Mouse (Mus musculus): Measurements from ENCODE around the gene Nelfcd. TPM values are rescaled to one million over a fixed set of nuclear protein-coding genes. Genes with fewer than 3 reads are reported as not detected.

Nelfcd gene
- polyA plus RNA-seq, 1 experiment from 2014 or later: 94.3 TPM

GRCm38 (mm10) chr2:174415001-174415730, 438 bp upstream of the Nelfcd start:
- Histone ChIP-seq H3K4me2 (peak overlapping the region; percentile 86), H3K36me3 (peaks cover 7% of the 10 kb centered on the region; the same call in 1 of the 2 replicates), H3K27me3 (no peaks in the 10 kb centered on the region), H3K9me3 (no peaks in the 10 kb centered on the region), H3K9ac (no peak overlapping the region), H3K4me3 (peak overlapping the region; percentile 81), H3K4me1 (peaks cover 12% of the 10 kb centered on the region), H3K27ac (no peak overlapping the region)
- 48% methylated on average over 18 of the region's 18 CpGs for WGBS
- peak; percentile 11; the same call in 1 of the 2 replicates for ATAC-seq (ENCODE audit: insufficient number of reproducible peaks, low FRiP score, low TSS enrichment, low read depth)

GRCm38 (mm10) chr2:174421107-174421506, 5.5 kb downstream of the Nelfcd start:
- peaks cover 62% of the 10 kb centered on the region for H3K36me3 ChIP-seq
- peaks cover 9% of the 10 kb centered on the region for H3K4me1 ChIP-seq
- H3K27ac ChIP-seq: no peak overlapping the region
- no peaks in the 10 kb centered on the region for H3K27me3 ChIP-seq
- no peaks in the 10 kb centered on the region for H3K9me3 ChIP-seq
- no peak overlapping the region for H3K9ac ChIP-seq
- H3K4me3 ChIP-seq: no peak overlapping the region
- ATAC-seq (ENCODE audit: insufficient number of reproducible peaks, low FRiP score, low TSS enrichment, low read depth): no peak
- 88% methylated on average over 6 of the region's 6 CpGs for WGBS
- no peak overlapping the region for H3K4me2 ChIP-seq

GRCm38 (mm10) chr2:174424301-174425085, 8.9 kb downstream of the Nelfcd start:
- no peaks in the 10 kb centered on the region for H3K9me3 ChIP-seq
- no peak overlapping the region for H3K4me2 ChIP-seq
- no peaks in the 10 kb centered on the region for H3K27me3 ChIP-seq
- no peak overlapping the region for H3K4me3 ChIP-seq
- 87% methylated on average over 11 of the region's 11 CpGs for WGBS
- peaks cover 90% of the 10 kb centered on the region for H3K36me3 ChIP-seq
- no peak for ATAC-seq (ENCODE audit: insufficient number of reproducible peaks, low FRiP score, low TSS enrichment, low read depth)
- no peak overlapping the region for H3K9ac ChIP-seq
- no peaks in the 10 kb centered on the region for H3K4me1 ChIP-seq
- no peak overlapping the region for H3K27ac ChIP-seq

- no peak for ATAC-seq (ENCODE audit: insufficient number of reproducible peaks, low FRiP score, low TSS enrichment, low read depth)
- no peaks in the 10 kb centered on the region for H3K4me1 ChIP-seq
These were observed 11.3 kb downstream of the Nelfcd start for GRCm38 (mm10) chr2:174426856-174427255.

GRCm38 (mm10) chr2:174428076-174428835, 12.7 kb downstream of the Nelfcd start:
- 83% methylated on average over 18 of the region's 18 CpGs for WGBS
- H3K4me1 ChIP-seq: no peaks in the 10 kb centered on the region
- H3K9ac ChIP-seq: no peak overlapping the region
- H3K36me3 ChIP-seq: peaks cover 84% of the 10 kb centered on the region
- H3K4me2 ChIP-seq: no peak overlapping the region
- no peaks in the 10 kb centered on the region for H3K9me3 ChIP-seq
- H3K27me3 ChIP-seq: no peaks in the 10 kb centered on the region
- no peak overlapping the region for H3K27ac ChIP-seq
- no peak overlapping the region for H3K4me3 ChIP-seq
- ATAC-seq (ENCODE audit: insufficient number of reproducible peaks, low FRiP score, low TSS enrichment, low read depth): no peak

More at GRCm38 (mm10) chr2:174426856-174427255, 11.3 kb downstream of the Nelfcd start:
- H3K36me3 ChIP-seq: peaks cover 89% of the 10 kb centered on the region
- H3K9me3 ChIP-seq: no peaks in the 10 kb centered on the region
- H3K27ac ChIP-seq: no peak overlapping the region
- no peak overlapping the region for H3K4me3 ChIP-seq
- H3K4me2 ChIP-seq: no peak overlapping the region
- no peak overlapping the region for H3K9ac ChIP-seq
- WGBS: 93% methylated on average over 12 of the region's 12 CpGs
- H3K27me3 ChIP-seq: no peaks in the 10 kb centered on the region

- no peak overlapping the region for H3K9ac ChIP-seq
- H3K4me2 ChIP-seq: no peak overlapping the region
- no peaks in the 10 kb centered on the region for H3K4me1 ChIP-seq
- 74% methylated on average over 10 of the region's 10 CpGs for WGBS
- no peak for ATAC-seq (ENCODE audit: insufficient number of reproducible peaks, low FRiP score, low TSS enrichment, low read depth)
- H3K4me3 ChIP-seq: no peak overlapping the region
- H3K9me3 ChIP-seq: no peaks in the 10 kb centered on the region
- H3K27ac ChIP-seq: no peak overlapping the region
- peaks cover 82% of the 10 kb centered on the region for H3K36me3 ChIP-seq
- no peaks in the 10 kb centered on the region for H3K27me3 ChIP-seq
These were observed 13.5 kb downstream of the Nelfcd start for GRCm38 (mm10) chr2:174428996-174429591.

- no peak overlapping the region for H3K4me3 ChIP-seq
- H3K9me3 ChIP-seq: no peaks in the 10 kb centered on the region
- H3K27ac ChIP-seq: no peak overlapping the region
- H3K4me2 ChIP-seq: no peak overlapping the region
- no peak for ATAC-seq (ENCODE audit: insufficient number of reproducible peaks, low FRiP score, low TSS enrichment, low read depth)
- no peak overlapping the region for H3K9ac ChIP-seq
- peaks cover 40% of the 10 kb centered on the region for H3K36me3 ChIP-seq
- 94% methylated on average over 9 of the region's 9 CpGs for WGBS
- H3K27me3 ChIP-seq: no peaks in the 10 kb centered on the region
- H3K4me1 ChIP-seq: peaks cover 31% of the 10 kb centered on the region
These were observed 19.3 kb downstream of the Nelfcd start for GRCm38 (mm10) chr2:174434943-174435342.

- Histone ChIP-seq H3K9ac (no peak overlapping the region), H3K27me3 (no peaks in the 10 kb centered on the region), H3K4me3 (no peak overlapping the region), H3K27ac (no peak overlapping the region), H3K4me2 (no peak overlapping the region), H3K36me3 (peaks cover 30% of the 10 kb centered on the region), H3K4me1 (peaks cover 31% of the 10 kb centered on the region), H3K9me3 (no peaks in the 10 kb centered on the region)
- ATAC-seq (ENCODE audit: insufficient number of reproducible peaks, low FRiP score, low TSS enrichment, low read depth): no peak
- WGBS: 86% methylated on average over 26 of the region's 26 CpGs
These were observed 20.6 kb downstream of the Nelfcd start for GRCm38 (mm10) chr2:174436076-174436701.

- Histone ChIP-seq H3K9me3 (no peaks in the 10 kb centered on the region), H3K4me1 (peaks cover 31% of the 10 kb centered on the region), H3K27me3 (no peaks in the 10 kb centered on the region), H3K27ac (no peak overlapping the region), H3K4me2 (peak overlapping the region; percentile 81; the same call in 1 of the 2 replicates), H3K9ac (no peak overlapping the region), H3K36me3 (peaks cover 28% of the 10 kb centered on the region), H3K4me3 (0 out of 2 replicates have a peak overlapping the region, but pooled peaks have one; percentile 1)
- WGBS: 94% methylated on average over 7 of the region's 7 CpGs
- ATAC-seq (ENCODE audit: insufficient number of reproducible peaks, low FRiP score, low TSS enrichment, low read depth): no peak
These were observed 21.5 kb downstream of the Nelfcd start for GRCm38 (mm10) chr2:174436916-174437696.

GRCm38 (mm10) chr2:174437697-174437982, 22.0 kb downstream of the Nelfcd start:
- peak overlapping the region; percentile 81 for H3K4me2 ChIP-seq
- no peaks in the 10 kb centered on the region for H3K9me3 ChIP-seq
- peaks cover 24% of the 10 kb centered on the region for H3K36me3 ChIP-seq
- WGBS: 93% methylated on average over 4 of the region's 4 CpGs
- H3K4me3 ChIP-seq: peak overlapping the region; percentile 66
- ATAC-seq (ENCODE audit: insufficient number of reproducible peaks, low FRiP score, low TSS enrichment, low read depth): no peak
- H3K4me1 ChIP-seq: peaks cover 33% of the 10 kb centered on the region
- H3K27ac ChIP-seq: no peak overlapping the region
- no peak overlapping the region for H3K9ac ChIP-seq
- H3K27me3 ChIP-seq: no peaks in the 10 kb centered on the region

Data from limb, embryonic 15.5 days (tissue).